Mouse (Mus musculus) limb, embryonic 14.5 days (tissue): Measurements from ENCODE around the gene Rps6ka5. TPM values are rescaled to one million over a fixed set of nuclear protein-coding genes. Genes with fewer than 3 reads are reported as not detected.

Experiments
- ATAC-seq: fragments of 200-750 bp; cut with Nextera tagmentation; 2 replicates; pipeline ENCODE4 v1.8.0; 2017; ENCODE audit warnings: low read depth, moderate number of reproducible peaks, moderate TSS enrichment; ENCODE audit not compliant: low FRiP score
- DNase-seq: peaks from one replicate; pipeline ENCODE4 v3.0.0-alpha.2; 2015; ENCODE audit warnings: low spot score
- H3K27ac ChIP-seq: fragments of 300-500 bp; sonication (generic); replicated peaks from 2 replicates; pipeline ENCODE4 v1.5.1; 2014; ENCODE audit warnings: low read depth, mild to moderate bottlenecking, low read length, moderate library complexity, mixed read lengths
- H3K27me3 ChIP-seq: fragments of 300-500 bp; sonication (generic); 2 replicates; pipeline ENCODE4 v1.6.1; 2014; ENCODE audit warnings: low read length, mixed read lengths; ENCODE audit not compliant: control insufficient read depth, insufficient read depth
- H3K36me3 ChIP-seq: fragments of 300-500 bp; sonication (generic); 2 replicates; pipeline ENCODE4 v1.6.1; 2014; ENCODE audit warnings: mild to moderate bottlenecking, low read length, moderate library complexity, mixed read lengths; ENCODE audit not compliant: control insufficient read depth, insufficient read depth
- H3K4me1 ChIP-seq: fragments of 300-500 bp; sonication (generic); 2 replicates; pipeline ENCODE4 v1.6.1; 2014; ENCODE audit warnings: antibody characterized with exemption, low read length, mixed read lengths; ENCODE audit not compliant: control insufficient read depth, insufficient read depth
- H3K4me2 ChIP-seq: fragments of 300-500 bp; sonication (generic); replicated peaks from 2 replicates; pipeline ENCODE4 v1.6.1; 2014; ENCODE audit warnings: low read depth, mild to moderate bottlenecking, low read length, moderate library complexity; ENCODE audit not compliant: severe bottlenecking
- H3K4me3 ChIP-seq: fragments of 300-500 bp; sonication (generic); replicated peaks from 2 replicates; pipeline ENCODE4 v1.5.1; 2014; ENCODE audit warnings: low read length
- H3K9ac ChIP-seq: fragments of 300-500 bp; sonication (generic); 2 replicates; pipeline ENCODE4 v1.6.1; 2014; ENCODE audit warnings: mild to moderate bottlenecking, low read depth, low read length, moderate library complexity; ENCODE audit not compliant: severe bottlenecking
- H3K9me3 ChIP-seq: fragments of 300-500 bp; sonication (generic); 2 replicates; pipeline ENCODE4 v1.6.1; 2016; ENCODE audit warnings: low read length; ENCODE audit not compliant: control insufficient read depth
- POLR2A ChIP-seq: fragments of 200-500 bp; IDR thresholded peaks from 2 replicates; pipeline ENCODE4 v1.8.0; 2012; ENCODE audit warnings: inconsistent platforms, mild to moderate bottlenecking, moderate library complexity, borderline replicate concordance; ENCODE audit not compliant: insufficient read depth, insufficient read length; ENCODE audit errors: extremely low read depth
- WGBS: fragments of 180-500 bp; shearing (Covaris S2); extraction: QIAGEN DNeasy Blood & Tissue Kit; methylation state at CpG from one replicate; pipeline ENCODE4 v1.1.7; 2014; 5-methylcytosine and 5-hydroxymethylcytosine counted together
- polyA plus RNA-seq, 2 experiments: library from polyadenylated mRNA; depleted of rRNA in 1 of 2; stranded (reverse) in 1 of 2; unstranded in 1 of 2; fragments of >200 nt; fragmentation: Nextera tagmentation in 1 of 2; extraction: Ambion mirVana in 1 of 2; gene quantifications; 2 replicates each; pipeline versions ENCODE4 v1.2.1 to v1.2.3; 2012 to 2014

Rps6ka5 gene
- polyA plus RNA-seq, 2 experiments, result 4.4 to 5.7 TPM

GRCm38 (mm10) chr12:100503659-100504058 lies 223.1 kb downstream of the Rps6ka5 start:
- no peak for ATAC-seq
- no peaks in the 10 kb centered on the region for H3K27me3 ChIP-seq
- peaks cover 14% of the 10 kb centered on the region for H3K36me3 ChIP-seq
- H3K4me2 ChIP-seq, result no peak overlapping the region
- WGBS, result 83% methylated on average over 4 of the region's 4 CpGs
- TF ChIP-seq POLR2A, result no peak
- DNase-seq, result no peak
- H3K27ac ChIP-seq, result no peak overlapping the region
- no peak overlapping the region for H3K4me3 ChIP-seq
- no peaks in the 10 kb centered on the region; the same call in 1 of the 2 replicates for H3K4me1 ChIP-seq
- no peak overlapping the region for H3K9ac ChIP-seq
- H3K9me3 ChIP-seq, result no peaks in the 10 kb centered on the region

GRCm38 (mm10) chr12:100502544-100502943 lies 224.2 kb downstream of the Rps6ka5 start:
- Histone ChIP-seq H3K9ac (no peak overlapping the region), H3K27ac (no peak overlapping the region), H3K4me1 (no peaks in the 10 kb centered on the region; the same call in 1 of the 2 replicates), H3K9me3 (no peaks in the 10 kb centered on the region), H3K4me3 (no peak overlapping the region), H3K27me3 (no peaks in the 10 kb centered on the region), H3K36me3 (peaks cover 24% of the 10 kb centered on the region), H3K4me2 (no peak overlapping the region)
- no peak for TF ChIP-seq POLR2A
- WGBS, result 74% methylated on average over 3 of the region's 3 CpGs
- DNase-seq (no peak), ATAC-seq (no peak)

GRCm38 (mm10) chr12:100501261-100501660 lies 225.5 kb downstream of the Rps6ka5 start:
- WGBS, result 78% methylated on average over 4 of the region's 4 CpGs
- ATAC-seq (no peak), DNase-seq (no peak)
- no peak for TF ChIP-seq POLR2A
- Histone ChIP-seq H3K4me2 (no peak overlapping the region), H3K27me3 (no peaks in the 10 kb centered on the region), H3K27ac (no peak overlapping the region), H3K4me3 (no peak overlapping the region), H3K4me1 (no peaks in the 10 kb centered on the region; the same call in 1 of the 2 replicates), H3K9me3 (no peaks in the 10 kb centered on the region), H3K9ac (no peak overlapping the region), H3K36me3 (peaks cover 36% of the 10 kb centered on the region)

GRCm38 (mm10) chr12:100499469-100499868 lies 227.3 kb downstream of the Rps6ka5 start:
- H3K36me3 ChIP-seq, result peaks cover 50% of the 10 kb centered on the region
- no peak overlapping the region for H3K4me3 ChIP-seq
- H3K4me1 ChIP-seq, result no peaks in the 10 kb centered on the region; the same call in 1 of the 2 replicates
- no peak for DNase-seq
- no peaks in the 10 kb centered on the region for H3K27me3 ChIP-seq
- ATAC-seq, result no peak
- H3K9me3 ChIP-seq, result no peaks in the 10 kb centered on the region
- no peak overlapping the region for H3K4me2 ChIP-seq
- 89% methylated on average over 13 of the region's 13 CpGs for WGBS
- no peak for TF ChIP-seq POLR2A
- H3K9ac ChIP-seq, result no peak overlapping the region
- H3K27ac ChIP-seq, result no peak overlapping the region

Other genes starting within 250 kb of the Rps6ka5 start
- gene Ttc7b, start 206.2 kb downstream of the Rps6ka5 start, polyA plus RNA-seq (2012; rRNA removed), result 28.1 and 38.0 TPM in 2 replicates
- gene Ttc7b, start 206.2 kb downstream of the Rps6ka5 start, polyA plus RNA-seq (2014; fragmentation: Nextera tagmentation; extraction: Ambion mirVana), result 7.3 and 11.4 TPM in 2 replicates
- 2.3 and 3.1 TPM in 2 replicates for gene Dglucy, start 52.1 kb upstream of the Rps6ka5 start, polyA plus RNA-seq (2012; rRNA removed)
- gene Dglucy, start 52.1 kb upstream of the Rps6ka5 start, polyA plus RNA-seq (2014; fragmentation: Nextera tagmentation; extraction: Ambion mirVana), result 2.0 and 3.1 TPM in 2 replicates
- gene Gpr68, start 181.2 kb upstream of the Rps6ka5 start, polyA plus RNA-seq (2012; rRNA removed), result 0.79 and 1.0 TPM in 2 replicates
- 0.19 and 0.40 TPM in 2 replicates for gene Gpr68, start 181.2 kb upstream of the Rps6ka5 start, polyA plus RNA-seq (2014; fragmentation: Nextera tagmentation; extraction: Ambion mirVana)